Mouse (Mus musculus) adrenal gland, postnatal 10 days (tissue): ENCODE measurements around the gene Erlec1. TPM values are rescaled to one million over a fixed set of nuclear protein-coding genes. Genes with fewer than 3 reads are reported as not detected.

ENCODE experiments used
- total RNA-seq, 2 experiments: library from RNA; stranded (reverse); gene quantifications; 2 replicates each; pipeline ENCODE4 v1.2.3; 2021

Erlec1 gene
- total RNA-seq, 2 experiments from 2014 or later = 54.5 to 59.6 TPM

Other genes with a start within 250 kb of the Erlec1 start
- gene Psme4, start 182.6 kb downstream of the Erlec1 start, total RNA-seq = 10 to 100 TPM; 56.9 to 72.2 TPM
- gene Gpr75, start 69.0 kb downstream of the Erlec1 start, total RNA-seq = under 1 TPM; 0.69 to 0.97 TPM
- 10 to 100 TPM in 1 of 2 experiments, 1 to 10 TPM in 1; 9.4 to 13.8 TPM for gene Asb3, start 68.9 kb downstream of the Erlec1 start, total RNA-seq
- gene Chac2, start 32.0 kb upstream of the Erlec1 start, total RNA-seq = 10 to 100 TPM; 12.3 to 13.7 TPM
- not detected for gene Gm17332, start 228.1 kb upstream of the Erlec1 start, total RNA-seq